Mouse (Mus musculus): ENCODE measurements around the gene Prrt1. TPM values are rescaled to one million over a fixed set of nuclear protein-coding genes. Genes with fewer than 3 reads are reported as not detected.

Prrt1 gene
- polyA plus RNA-seq, 1 experiment from 2014 or later = 0.16 TPM

DNA sequence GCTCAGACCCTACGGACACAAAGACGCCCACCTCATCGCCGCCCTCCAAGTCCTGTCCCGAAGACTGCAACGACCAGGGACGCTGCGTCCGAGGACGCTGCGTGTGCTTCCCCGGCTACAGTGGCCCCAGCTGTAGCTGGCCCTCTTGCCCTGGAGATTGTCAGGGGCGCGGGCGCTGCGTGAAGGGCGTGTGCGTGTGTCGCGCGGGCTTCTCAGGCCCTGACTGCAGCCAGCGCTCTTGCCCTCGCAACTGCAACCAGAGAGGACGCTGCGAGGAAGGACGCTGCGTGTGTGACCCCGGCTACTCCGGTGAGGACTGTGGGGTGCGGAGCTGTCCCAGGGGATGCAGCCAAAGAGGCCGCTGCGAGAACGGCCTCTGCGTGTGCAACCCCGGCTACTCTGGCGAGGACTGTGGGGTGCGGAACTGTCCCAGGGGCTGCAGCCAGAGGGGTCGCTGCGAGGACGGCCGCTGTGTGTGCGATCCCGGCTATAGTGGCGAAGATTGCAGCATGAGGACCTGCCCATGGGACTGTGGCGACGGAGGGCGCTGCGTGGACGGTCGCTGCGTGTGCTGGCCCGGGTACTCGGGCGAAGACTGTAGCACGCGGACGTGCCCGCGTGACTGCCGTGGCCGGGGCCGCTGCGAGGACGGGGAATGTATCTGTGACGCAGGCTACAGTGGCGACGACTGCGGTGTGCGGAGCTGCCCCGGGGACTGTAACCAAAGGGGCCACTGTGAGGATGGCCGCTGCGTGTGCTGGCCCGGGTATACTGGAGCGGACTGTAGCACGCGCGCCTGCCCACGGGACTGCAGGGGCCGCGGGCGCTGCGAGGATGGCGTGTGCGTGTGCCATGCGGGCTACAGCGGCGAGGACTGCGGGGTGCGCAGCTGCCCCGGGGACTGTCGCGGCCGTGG, 42.1 kb downstream of the Prrt1 start:
- 17% methylated on average over 85 of the region's 93 CpGs for WGBS (ENCODE audit: missing documents)

DNA sequence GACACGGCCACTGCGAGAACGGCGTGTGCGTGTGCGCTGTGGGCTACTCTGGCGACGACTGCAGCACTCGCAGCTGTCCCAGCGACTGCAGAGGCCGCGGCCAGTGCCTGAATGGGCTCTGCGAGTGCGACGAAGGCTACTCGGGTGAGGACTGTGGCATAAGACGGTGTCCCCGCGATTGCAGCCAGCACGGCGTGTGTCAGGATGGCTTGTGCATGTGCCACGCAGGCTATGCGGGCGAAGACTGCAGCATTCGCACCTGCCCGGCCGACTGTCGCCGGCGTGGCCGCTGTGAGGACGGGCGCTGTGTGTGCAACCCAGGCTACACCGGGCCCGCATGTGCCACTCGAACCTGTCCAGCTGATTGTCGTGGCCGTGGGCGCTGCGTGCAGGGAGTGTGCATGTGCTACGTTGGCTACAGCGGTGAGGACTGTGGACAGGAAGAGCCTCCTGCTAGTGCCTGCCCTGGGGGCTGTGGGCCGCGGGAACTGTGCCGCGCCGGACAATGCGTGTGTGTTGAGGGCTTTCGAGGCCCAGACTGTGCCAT, 43.0 kb downstream of the Prrt1 start:
- Histone ChIP-seq H3K36me3 (ENCODE audit: inconsistent target) (no peaks in the 10 kb centered on the region), H3K27ac (no peak overlapping the region), H3K4me3 (ENCODE audit: inconsistent target) (no peak overlapping the region), H3K79me2 (ENCODE audit: inconsistent target) (no peaks in the 10 kb centered on the region)
- WGBS (ENCODE audit: missing documents) = 40% methylated on average over 49 of the region's 49 CpGs

More for the DNA sequence above, 42.1 kb downstream of the Prrt1 start:
- no peaks in the 10 kb centered on the region for H3K36me3 ChIP-seq (ENCODE audit: inconsistent target)
- H3K79me2 ChIP-seq (ENCODE audit: inconsistent target) = no peaks in the 10 kb centered on the region
- no peak overlapping the region for H3K4me3 ChIP-seq (ENCODE audit: inconsistent target)
- H3K27ac ChIP-seq = no peak overlapping the region

DNA sequence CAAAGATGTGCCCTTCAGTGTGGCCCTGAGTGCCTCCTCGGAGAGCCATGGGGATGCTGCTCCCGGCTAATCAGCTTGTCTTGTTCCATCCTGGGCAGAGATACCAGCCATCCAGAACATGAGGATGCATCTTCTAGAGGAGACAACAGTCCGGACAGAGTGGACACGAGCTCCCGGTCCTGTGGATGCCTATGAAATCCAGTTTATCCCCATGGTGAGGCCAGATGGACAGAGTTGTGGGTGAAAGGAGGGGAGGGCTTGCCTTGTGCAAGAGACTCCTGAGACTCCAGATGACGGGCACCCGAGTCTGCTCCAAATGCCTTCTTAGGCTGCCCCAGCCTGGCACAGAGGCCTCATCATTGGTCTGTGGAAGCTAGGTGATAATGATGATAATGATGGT, 43.8 kb downstream of the Prrt1 start:
- no peak overlapping the region for H3K27ac ChIP-seq
- no peaks in the 10 kb centered on the region for H3K36me3 ChIP-seq (ENCODE audit: inconsistent target)
- no peak overlapping the region for H3K4me3 ChIP-seq (ENCODE audit: inconsistent target)
- no peaks in the 10 kb centered on the region for H3K79me2 ChIP-seq (ENCODE audit: inconsistent target)
- WGBS (ENCODE audit: missing documents) = 89% methylated on average over 7 of the region's 7 CpGs

DNA sequence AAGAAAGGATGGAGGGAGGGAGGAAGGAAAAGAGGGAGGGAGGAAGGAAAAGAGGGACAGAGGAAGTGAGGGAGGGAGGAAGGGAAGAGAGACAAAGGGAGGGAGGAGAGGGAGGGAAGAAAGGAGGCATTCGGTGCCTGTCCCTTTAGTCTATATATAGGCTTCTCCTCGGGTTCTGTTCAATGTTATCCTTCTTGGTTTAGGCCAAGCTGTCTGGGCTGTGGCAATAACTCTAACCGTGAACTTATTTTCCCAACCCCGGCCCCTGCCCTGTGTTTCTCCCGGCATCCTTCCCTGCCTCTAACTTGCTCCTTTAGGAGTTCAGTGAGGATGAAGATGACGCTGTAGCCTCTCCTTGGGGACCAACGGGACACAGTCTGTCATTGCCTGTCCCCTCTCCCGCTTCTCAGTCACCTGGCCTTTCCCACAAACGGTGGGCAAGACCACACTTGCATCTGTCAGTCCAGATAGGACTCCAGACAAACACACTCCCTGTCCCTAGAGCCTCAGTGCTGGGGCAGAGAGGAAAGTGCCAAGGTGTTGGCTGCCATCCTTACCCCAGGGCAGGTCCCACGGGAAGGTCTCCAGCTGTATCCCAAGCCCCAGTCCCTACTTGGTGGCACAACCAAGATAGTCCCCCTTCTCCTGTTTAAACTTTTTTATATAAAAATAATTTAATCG, 45.3 kb downstream of the Prrt1 start:
- no peaks in the 10 kb centered on the region for H3K36me3 ChIP-seq (ENCODE audit: inconsistent target)
- H3K27ac ChIP-seq = no peak overlapping the region
- H3K4me3 ChIP-seq (ENCODE audit: inconsistent target) = no peak overlapping the region
- no peaks in the 10 kb centered on the region for H3K79me2 ChIP-seq (ENCODE audit: inconsistent target)
- 74% methylated on average over 11 of the region's 11 CpGs for WGBS (ENCODE audit: missing documents)

DNA sequence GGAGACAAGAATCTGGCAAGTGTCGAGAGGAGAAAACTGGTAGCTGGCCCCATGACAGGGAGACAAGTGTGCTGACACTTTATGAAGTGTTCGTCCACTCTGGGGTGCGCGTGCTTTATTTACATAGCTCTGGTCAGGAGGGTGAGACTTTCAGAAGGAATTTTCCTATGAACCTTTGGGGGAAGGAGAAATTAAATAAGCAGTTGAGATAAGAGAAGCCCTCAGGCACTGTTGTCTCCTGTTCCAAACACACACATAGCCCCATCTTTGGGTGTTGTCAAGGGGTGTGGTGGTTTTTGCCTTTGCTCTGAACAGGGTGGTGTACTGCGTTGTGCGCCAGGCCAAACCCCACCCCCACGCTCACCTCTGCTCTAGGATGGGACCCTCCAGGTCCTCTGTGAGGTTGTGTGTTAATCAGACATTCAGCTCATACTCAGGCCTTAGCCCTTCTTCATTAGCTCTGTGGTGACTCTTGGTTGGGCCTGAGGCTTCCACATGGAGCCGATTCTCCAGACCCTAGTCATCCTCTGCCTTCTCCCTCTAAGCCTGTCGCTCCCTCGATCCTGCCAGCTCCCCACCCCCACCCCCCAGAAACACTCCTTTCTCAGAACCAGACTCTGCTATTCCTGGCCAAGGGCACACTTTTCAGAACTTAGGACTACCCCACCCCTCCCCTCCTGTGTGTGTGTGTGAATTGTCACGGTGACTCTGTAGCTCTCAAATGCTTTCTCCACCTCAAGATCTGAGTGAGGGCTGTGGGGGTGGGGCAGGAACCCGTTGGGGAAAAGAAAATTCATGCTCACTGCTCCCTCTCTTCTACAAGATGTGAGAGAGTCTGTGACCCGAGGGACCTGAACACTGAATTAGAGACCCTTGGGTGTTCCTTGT, 46.1 kb downstream of the Prrt1 start:
- no peaks in the 10 kb centered on the region for H3K79me2 ChIP-seq (ENCODE audit: inconsistent target)
- 80% methylated on average over 13 of the region's 13 CpGs for WGBS (ENCODE audit: missing documents)
- no peaks in the 10 kb centered on the region for H3K36me3 ChIP-seq (ENCODE audit: inconsistent target)
- H3K27ac ChIP-seq = no peak overlapping the region
- H3K4me3 ChIP-seq (ENCODE audit: inconsistent target) = no peak overlapping the region

DNA sequence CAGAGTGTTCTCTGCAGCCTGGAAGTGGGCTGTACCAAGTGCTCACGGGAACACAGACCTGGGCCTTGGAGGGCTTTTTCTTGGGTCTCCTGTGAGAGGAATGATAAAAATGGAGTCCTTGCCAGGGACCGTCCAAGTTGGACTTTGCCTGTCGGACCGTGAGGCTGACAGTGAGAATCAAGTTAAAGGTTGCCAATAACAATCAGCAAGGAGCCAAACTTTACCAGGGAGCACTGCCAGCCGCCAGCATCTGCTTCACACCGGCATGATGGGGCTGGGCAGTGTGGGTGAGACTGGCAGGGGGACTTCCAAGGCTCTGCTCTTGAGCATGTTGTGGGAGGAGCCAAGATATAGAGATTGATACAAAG, 46.7 kb downstream of the Prrt1 start:
- Histone ChIP-seq H3K27ac (no peak overlapping the region), H3K4me3 (ENCODE audit: inconsistent target) (no peak overlapping the region), H3K36me3 (ENCODE audit: inconsistent target) (no peaks in the 10 kb centered on the region), H3K79me2 (ENCODE audit: inconsistent target) (no peaks in the 10 kb centered on the region)
- WGBS (ENCODE audit: missing documents) = 82% methylated on average over 6 of the region's 6 CpGs

DNA sequence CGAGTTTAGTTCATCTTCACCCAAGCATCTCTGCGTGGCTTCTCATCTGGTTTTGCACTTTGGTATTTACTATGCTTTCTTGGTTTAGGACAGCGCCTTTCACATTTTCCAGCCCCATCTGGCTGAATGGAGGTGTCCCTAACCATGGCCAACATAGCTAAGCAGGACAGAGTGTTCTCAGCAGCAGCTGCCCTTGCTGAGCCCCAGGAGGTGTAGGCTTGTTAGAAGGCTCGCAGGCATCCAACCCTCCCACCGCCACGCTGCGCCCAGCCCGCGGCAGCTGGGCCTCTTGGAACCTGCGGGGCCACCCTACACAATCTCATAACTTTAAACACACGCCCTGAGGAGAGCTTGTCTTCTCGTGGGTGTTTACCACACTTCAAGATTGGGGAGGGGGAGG, 47.3 kb downstream of the Prrt1 start:
- Histone ChIP-seq H3K27ac (no peak overlapping the region), H3K36me3 (ENCODE audit: inconsistent target) (no peaks in the 10 kb centered on the region), H3K4me3 (ENCODE audit: inconsistent target) (no peak overlapping the region), H3K79me2 (ENCODE audit: inconsistent target) (no peaks in the 10 kb centered on the region)
- 79% methylated on average over 12 of the region's 12 CpGs for whole genome bisulfite sequencing (ENCODE audit: missing documents)

DNA sequence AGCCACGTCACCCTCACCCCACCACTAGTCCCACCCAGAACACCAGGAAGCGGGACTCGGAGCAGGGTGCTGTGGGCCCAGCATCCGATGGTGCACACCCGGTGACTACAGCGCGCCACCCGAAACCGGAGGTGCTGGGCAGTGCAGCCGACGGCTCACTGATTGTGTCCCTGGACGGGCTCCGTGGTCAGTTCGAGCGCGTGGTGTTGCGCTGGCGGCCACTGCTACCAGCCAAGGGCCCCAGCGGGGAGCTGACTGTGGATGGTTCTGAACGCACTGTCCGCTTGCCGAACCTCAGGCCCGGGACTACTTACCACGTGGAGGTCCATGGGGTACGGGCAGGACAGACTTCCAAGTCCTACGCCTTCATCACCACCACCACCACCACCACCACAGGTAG, 50.9 kb downstream of the Prrt1 start:
- Histone ChIP-seq H3K4me3 (ENCODE audit: inconsistent target) (no peak overlapping the region), H3K27ac (no peak overlapping the region), H3K36me3 (ENCODE audit: inconsistent target) (no peaks in the 10 kb centered on the region), H3K79me2 (ENCODE audit: inconsistent target) (no peaks in the 10 kb centered on the region)
- WGBS (ENCODE audit: missing documents) = 84% methylated on average over 17 of the region's 26 CpGs

DNA sequence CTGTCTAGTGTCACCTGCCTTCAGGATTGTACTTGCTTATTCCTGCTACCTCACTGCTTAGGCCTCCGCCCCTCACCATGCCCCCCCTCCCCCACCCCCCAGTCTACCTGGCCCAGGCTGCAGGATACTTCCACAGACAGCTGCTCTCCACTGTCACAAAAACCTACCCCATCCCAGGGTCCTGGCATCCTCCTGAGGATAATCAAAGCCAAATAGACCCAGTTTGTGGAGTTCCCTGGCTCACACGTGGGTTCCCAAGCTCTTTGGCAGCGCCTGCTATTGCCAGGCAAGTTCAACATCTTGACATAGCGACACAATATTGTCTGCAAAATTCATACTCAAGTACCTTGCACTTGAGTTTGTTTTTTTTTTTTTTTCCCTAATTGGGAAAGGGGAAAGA, 51.3 kb downstream of the Prrt1 start:
- no peak overlapping the region for H3K27ac ChIP-seq
- 64% methylated on average over 4 of the region's 4 CpGs for WGBS (ENCODE audit: missing documents)
- H3K4me3 ChIP-seq (ENCODE audit: inconsistent target) = no peak overlapping the region
- no peaks in the 10 kb centered on the region for H3K79me2 ChIP-seq (ENCODE audit: inconsistent target)
- no peaks in the 10 kb centered on the region for H3K36me3 ChIP-seq (ENCODE audit: inconsistent target)

DNA sequence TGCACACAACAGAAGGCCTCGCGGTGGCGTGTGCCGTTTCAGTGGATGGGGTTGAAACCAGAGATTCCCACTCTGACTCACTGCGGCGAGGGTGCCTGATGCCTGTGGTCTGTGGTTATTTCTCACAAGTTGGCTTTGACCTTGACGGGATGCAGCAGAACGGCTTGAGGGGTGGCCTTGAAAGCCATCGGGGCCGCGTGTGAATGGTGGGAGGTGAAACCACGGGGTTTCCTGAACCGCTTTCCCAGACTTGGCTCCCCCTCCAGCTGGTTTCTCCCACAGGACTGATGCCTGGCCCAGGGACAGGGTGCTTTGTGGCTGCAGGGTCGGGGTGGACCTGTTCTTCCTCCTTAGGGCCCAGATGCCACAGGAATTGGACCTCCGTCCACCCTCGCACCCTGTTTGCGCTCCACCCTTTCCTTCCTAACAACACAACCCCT, 51.8 kb downstream of the Prrt1 start:
- Histone ChIP-seq H3K36me3 (ENCODE audit: inconsistent target) (no peaks in the 10 kb centered on the region), H3K79me2 (ENCODE audit: inconsistent target) (no peaks in the 10 kb centered on the region), H3K4me3 (ENCODE audit: inconsistent target) (no peak overlapping the region), H3K27ac (no peak overlapping the region)
- WGBS (ENCODE audit: missing documents) = 7% methylated on average over 17 of the region's 17 CpGs

DNA sequence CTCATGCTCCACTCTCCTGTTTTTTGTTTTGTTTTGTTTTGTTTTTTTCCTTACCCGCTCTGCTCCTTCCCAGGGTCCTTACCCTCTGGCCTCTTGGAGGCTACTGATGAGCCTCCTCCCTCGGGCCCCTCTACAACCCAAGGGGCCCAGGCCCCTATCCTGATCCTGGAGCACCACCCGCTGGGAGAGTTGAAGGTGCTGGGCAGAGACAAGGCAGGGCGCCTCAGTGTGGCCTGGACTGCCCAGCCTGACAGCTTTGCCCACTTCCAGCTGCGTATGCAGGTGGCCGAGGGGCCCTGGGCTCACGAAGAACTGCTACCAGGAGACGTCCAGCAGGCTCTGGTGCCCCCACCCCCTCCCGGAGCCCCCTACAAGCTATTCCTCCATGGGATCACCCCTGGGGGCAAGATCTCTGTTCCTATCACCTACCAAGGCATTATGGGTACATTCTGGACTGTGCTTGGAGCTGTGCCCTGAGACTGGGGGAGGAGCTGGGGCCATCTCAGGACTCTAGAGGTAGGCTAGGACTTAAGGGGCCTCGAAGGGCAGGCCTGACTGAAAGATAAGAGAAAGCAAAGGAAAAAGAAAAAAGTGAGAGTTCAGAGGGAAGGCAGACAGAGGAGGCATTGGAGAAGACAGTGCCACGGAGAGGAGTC, 52.7 kb downstream of the Prrt1 start:
- H3K36me3 ChIP-seq (ENCODE audit: inconsistent target) = no peaks in the 10 kb centered on the region
- no peak overlapping the region for H3K4me3 ChIP-seq (ENCODE audit: inconsistent target)
- no peak overlapping the region for H3K27ac ChIP-seq
- 75% methylated on average over 11 of the region's 11 CpGs for WGBS (ENCODE audit: missing documents)
- H3K79me2 ChIP-seq (ENCODE audit: inconsistent target) = no peaks in the 10 kb centered on the region
